Mouse (Mus musculus): Measurements from ENCODE around the gene Kras.
A peak's percentile ranks its signal among the peaks of the same experiment; 100 is the strongest.

Kras gene

GRCm38 (mm10) chr6:145249291-145250184 is 501 bp downstream of the Kras start:
- peak; percentile 48 to 57 for DNase-seq (ENCODE audit: low spot score in 2 of 2)

- no peak for DNase-seq (ENCODE audit: low spot score in 2 of 2)
Measured at GRCm38 (mm10) chr6:145247886-145248285, 2.2 kb downstream of the Kras start.

GRCm38 (mm10) chr6:145246841-145247240 is 3.2 kb downstream of the Kras start:
- no peak for DNase-seq (ENCODE audit: low spot score in 2 of 2)

- DNase-seq (ENCODE audit: low spot score in 2 of 2) = no peak
Measured at GRCm38 (mm10) chr6:145242521-145242920, 7.5 kb downstream of the Kras start.

GRCm38 (mm10) chr6:145240285-145240684 is 9.8 kb downstream of the Kras start:
- DNase-seq (ENCODE audit: low spot score in 2 of 2) = no peak

- no peak for DNase-seq (ENCODE audit: low spot score in 2 of 2)
Measured at GRCm38 (mm10) chr6:145237148-145237547, 12.9 kb downstream of the Kras start.

- no peak for DNase-seq (ENCODE audit: low spot score in 2 of 2)
Measured at GRCm38 (mm10) chr6:145235367-145235766, 14.7 kb downstream of the Kras start.

- DNase-seq (ENCODE audit: low spot score in 2 of 2) = no peak
Measured at GRCm38 (mm10) chr6:145234391-145234790, 15.6 kb downstream of the Kras start.

- DNase-seq (ENCODE audit: low spot score in 2 of 2) = no peak
Measured at GRCm38 (mm10) chr6:145226296-145226695, 23.7 kb downstream of the Kras start.

GRCm38 (mm10) chr6:145224246-145224645 is 25.8 kb downstream of the Kras start:
- no peak for DNase-seq (ENCODE audit: low spot score in 2 of 2)

GRCm38 (mm10) chr6:145215826-145216225 is 34.2 kb downstream of the Kras start:
- no peak for DNase-seq (ENCODE audit: low spot score in 2 of 2)

- DNase-seq (ENCODE audit: low spot score in 2 of 2) = no peak
Measured at GRCm38 (mm10) chr6:145213916-145214315, 36.1 kb downstream of the Kras start.

GRCm38 (mm10) chr6:145211376-145212305 is 38.4 kb downstream of the Kras start:
- DNase-seq (ENCODE audit: low spot score in 2 of 2) = no peak

GRCm38 (mm10) chr6:145210816-145211338 is 39.2 kb downstream of the Kras start, which contains the start of the genes Casc1 and Etfrf1:
Gene Casc1, minus strand, starts transcription at chr6:145211005.
Gene Etfrf1, plus strand, starts transcription at chr6:145211134.
- peak; percentile 98 to 99 for DNase-seq (ENCODE audit: low spot score in 2 of 2)

- no peak for DNase-seq (ENCODE audit: low spot score in 2 of 2)
Measured at GRCm38 (mm10) chr6:145210056-145210680, 39.9 kb downstream of the Kras start.

GRCm38 (mm10) chr6:145205142-145205541 is 44.9 kb downstream of the Kras start:
- no peak for DNase-seq (ENCODE audit: low spot score in 2 of 2)

GRCm38 (mm10) chr6:145204440-145204839 is 45.6 kb downstream of the Kras start:
- DNase-seq (ENCODE audit: low spot score in 2 of 2) = no peak

GRCm38 (mm10) chr6:145202432-145203125 is 47.5 kb downstream of the Kras start:
- no peak for DNase-seq (ENCODE audit: low spot score in 2 of 2)

GRCm38 (mm10) chr6:145197949-145198686 is 51.9 kb downstream of the Kras start:
- DNase-seq (ENCODE audit: low spot score in 2 of 2) = no peak

GRCm38 (mm10) chr6:145193446-145193845 is 56.6 kb downstream of the Kras start:
- no peak for DNase-seq (ENCODE audit: low spot score in 2 of 2)
